Mouse (Mus musculus): ENCODE data around the gene Ttll12. TPM values are rescaled to one million over a fixed set of nuclear protein-coding genes. Genes with fewer than 3 reads are reported as not detected.

Ttll12 gene
- 10 to 100 TPM; 25.6 to 27.9 TPM for total RNA-seq (2023)

GRCm38 (mm10) chr15:83594513-83595363, at the start of gene Ttll12:
TSS of gene Ttll12 (minus strand) at chr15:83595157.

GRCm38 (mm10) chr15:83563327-83563856, 31.6 kb downstream of the Ttll12 start, which contains the start of the genes Tspo and Mcat:
TSS of gene Tspo (plus strand) at chr15:83563592.
TSS of gene Mcat (minus strand) at chr15:83563787.

DNA sequence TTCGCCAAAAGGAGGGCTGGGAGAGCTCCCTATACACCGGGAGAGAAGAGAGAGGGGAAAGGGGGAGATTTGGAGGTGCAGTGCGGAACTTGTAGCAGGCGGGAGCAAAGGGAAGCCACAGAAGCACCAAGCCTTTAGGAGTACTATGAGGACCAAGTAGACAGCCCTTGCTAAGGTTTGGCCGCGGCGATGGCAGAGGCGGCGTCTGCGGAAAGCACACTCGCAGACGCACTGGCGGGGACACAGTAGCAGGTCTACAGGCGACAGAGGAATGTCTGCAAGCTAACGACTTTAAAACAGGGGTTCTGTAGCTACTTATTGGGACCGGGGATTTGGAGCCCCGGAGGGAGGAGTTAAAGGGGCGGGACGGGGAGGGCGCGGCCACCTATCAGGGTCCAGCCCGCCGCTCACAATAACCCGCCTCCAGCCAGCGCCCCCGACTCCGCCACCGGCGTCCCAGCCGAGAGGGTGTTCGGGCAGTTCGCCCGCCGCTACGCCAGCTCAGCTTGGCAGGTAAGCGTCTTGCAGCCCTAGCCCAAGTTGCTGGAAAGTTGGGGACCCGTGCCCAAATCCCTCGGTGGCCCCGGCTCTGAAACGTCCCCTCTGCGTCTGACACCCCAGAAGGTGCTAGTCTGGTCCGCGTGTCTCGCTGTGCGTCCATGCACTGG, 68.4 kb downstream of the Ttll12 start, which contains the start of gene Bik:
Gene Bik, plus strand, starts transcription at position 439 of the 668 bp plus-strand sequence.

Other genes with a start within 250 kb of the Ttll12 start
- 1 to 10 TPM; 6.6 to 7.7 TPM for gene Arfgap3, start 244.9 kb downstream of the Ttll12 start, total RNA-seq (2023)
- 10 to 100 TPM; 28.9 to 37.0 TPM for gene Pacsin2, start 130.6 kb downstream of the Ttll12 start, total RNA-seq (2023)
- gene Ttll1, start 84.3 kb downstream of the Ttll12 start, total RNA-seq (2023): 1 to 10 TPM; 7.6 to 8.0 TPM
- 1 to 10 TPM; 4.3 to 5.7 TPM for gene Bik, start 68.3 kb downstream of the Ttll12 start, total RNA-seq (2023)
- gene Tspo, start 31.6 kb downstream of the Ttll12 start, total RNA-seq (2023): 100 to 1,000 TPM; 119 to 122 TPM
- 10 to 100 TPM; 17.6 to 17.9 TPM for gene Mcat, start 31.4 kb downstream of the Ttll12 start, total RNA-seq (2023)
- gene Scube1, start 129.9 kb upstream of the Ttll12 start, total RNA-seq (2023): not detected
- not detected for gene Mpped1, start 184.3 kb upstream of the Ttll12 start, total RNA-seq (2023)